Mouse (Mus musculus): ENCODE measurements around the gene Catsper4. TPM values are rescaled to one million over a fixed set of nuclear protein-coding genes. Genes with fewer than 3 reads are reported as not detected.

Gene Catsper4
- polyA plus RNA-seq, 1 experiment from 2014 or later: not detected

- H3K4me3 ChIP-seq (replicated peaks; ENCODE audit: low read length): no peak overlapping the region
These were observed 11.5 kb upstream of the Catsper4 start for GRCm38 (mm10) chr4:134238686-134239085.

GRCm38 (mm10) chr4:134238279-134238651 lies 11.1 kb upstream of the Catsper4 start, which contains the start of gene Cnksr1:
Gene Cnksr1, minus strand, starts transcription at chr4:134238399.
- Histone ChIP-seq H3K9ac (replicated peaks; ENCODE audit: low read depth, low read length) (no peak within 1 kb of the TSS), H3K27me3 (replicated peaks; ENCODE audit: control insufficient read depth, insufficient read depth, low read length) (peaks cover 3% of the 10 kb centered on the region), H3K4me2 (ENCODE audit: low read length) (peak within 1 kb of the TSS; percentile 8; the same call in 1 of the 2 replicates), H3K27ac (ENCODE audit: low read length) (no peak within 1 kb of the TSS), H3K9me3 (ENCODE audit: control insufficient read depth, low read length) (no peaks in the 10 kb centered on the region), H3K36me3 (ENCODE audit: control insufficient read depth, insufficient read depth) (no peaks in the 10 kb centered on the region), H3K4me3 (replicated peaks; ENCODE audit: low read length) (no peak within 1 kb of the TSS), H3K4me1 (replicated peaks; ENCODE audit: control insufficient read depth, insufficient read depth, low read length) (peaks cover 7% of the 10 kb centered on the region)
- WGBS: 5% methylated on average over 18 of the region's 18 CpGs
- ATAC-seq: no peak

More at GRCm38 (mm10) chr4:134238686-134239085, 11.5 kb upstream of the Catsper4 start:
- H3K27ac ChIP-seq (ENCODE audit: low read length): no peak overlapping the region
- H3K36me3 ChIP-seq (ENCODE audit: control insufficient read depth, insufficient read depth): no peaks in the 10 kb centered on the region
- 11% methylated on average over 10 of the region's 10 CpGs for WGBS
- peak overlapping the region; percentile 8; the same call in 1 of the 2 replicates for H3K4me2 ChIP-seq (ENCODE audit: low read length)
- no peak overlapping the region for H3K9ac ChIP-seq (replicated peaks; ENCODE audit: low read depth, low read length)
- H3K9me3 ChIP-seq (ENCODE audit: control insufficient read depth, low read length): no peaks in the 10 kb centered on the region
- peaks cover 3% of the 10 kb centered on the region for H3K27me3 ChIP-seq (replicated peaks; ENCODE audit: control insufficient read depth, insufficient read depth, low read length)
- ATAC-seq: no peak
- peaks cover 7% of the 10 kb centered on the region for H3K4me1 ChIP-seq (replicated peaks; ENCODE audit: control insufficient read depth, insufficient read depth, low read length)

- Histone ChIP-seq H3K27ac (ENCODE audit: low read length) (no peak overlapping the region), H3K4me1 (replicated peaks; ENCODE audit: control insufficient read depth, insufficient read depth, low read length) (peaks cover 7% of the 10 kb centered on the region), H3K27me3 (replicated peaks; ENCODE audit: control insufficient read depth, insufficient read depth, low read length) (peaks cover 3% of the 10 kb centered on the region), H3K9ac (replicated peaks; ENCODE audit: low read depth, low read length) (no peak overlapping the region), H3K9me3 (ENCODE audit: control insufficient read depth, low read length) (no peaks in the 10 kb centered on the region), H3K36me3 (ENCODE audit: control insufficient read depth, insufficient read depth) (no peaks in the 10 kb centered on the region), H3K4me3 (replicated peaks; ENCODE audit: low read length) (no peak overlapping the region), H3K4me2 (ENCODE audit: low read length) (no peak overlapping the region)
- ATAC-seq: no peak
- WGBS: 21% methylated on average over 19 of the region's 19 CpGs
These were observed 10.5 kb upstream of the Catsper4 start for GRCm38 (mm10) chr4:134237582-134238278.

GRCm38 (mm10) chr4:134234876-134235275 lies 7.7 kb upstream of the Catsper4 start:
- Histone ChIP-seq H3K9ac (replicated peaks; ENCODE audit: low read depth, low read length) (no peak overlapping the region), H3K9me3 (ENCODE audit: control insufficient read depth, low read length) (no peaks in the 10 kb centered on the region), H3K4me1 (replicated peaks; ENCODE audit: control insufficient read depth, insufficient read depth, low read length) (peaks cover 7% of the 10 kb centered on the region), H3K27ac (ENCODE audit: low read length) (no peak overlapping the region), H3K4me3 (replicated peaks; ENCODE audit: low read length) (no peak overlapping the region), H3K36me3 (ENCODE audit: control insufficient read depth, insufficient read depth) (no peaks in the 10 kb centered on the region), H3K4me2 (ENCODE audit: low read length) (no peak overlapping the region), H3K27me3 (replicated peaks; ENCODE audit: control insufficient read depth, insufficient read depth, low read length) (peaks cover 3% of the 10 kb centered on the region)
- WGBS: 82% methylated on average over 5 of the region's 5 CpGs
- ATAC-seq: no peak

GRCm38 (mm10) chr4:134230431-134230830 lies 3.2 kb upstream of the Catsper4 start:
- H3K9ac ChIP-seq (replicated peaks; ENCODE audit: low read depth, low read length): no peak overlapping the region
- no peak overlapping the region for H3K27ac ChIP-seq (ENCODE audit: low read length)
- H3K4me2 ChIP-seq (ENCODE audit: low read length): no peak overlapping the region
- H3K4me3 ChIP-seq (replicated peaks; ENCODE audit: low read length): no peak overlapping the region
- H3K9me3 ChIP-seq (ENCODE audit: control insufficient read depth, low read length): no peaks in the 10 kb centered on the region
- no peaks in the 10 kb centered on the region for H3K4me1 ChIP-seq (replicated peaks; ENCODE audit: control insufficient read depth, insufficient read depth, low read length)
- no peaks in the 10 kb centered on the region for H3K27me3 ChIP-seq (replicated peaks; ENCODE audit: control insufficient read depth, insufficient read depth, low read length)
- H3K36me3 ChIP-seq (ENCODE audit: control insufficient read depth, insufficient read depth): no peaks in the 10 kb centered on the region
- whole genome bisulfite sequencing: 47% methylated on average over 8 of the region's 8 CpGs
- ATAC-seq: no peak

GRCm38 (mm10) chr4:134222793-134223600 lies 4.2 kb downstream of the Catsper4 start:
- no peaks in the 10 kb centered on the region for H3K36me3 ChIP-seq (ENCODE audit: control insufficient read depth, insufficient read depth)
- no peaks in the 10 kb centered on the region for H3K4me1 ChIP-seq (replicated peaks; ENCODE audit: control insufficient read depth, insufficient read depth, low read length)
- no peaks in the 10 kb centered on the region for H3K27me3 ChIP-seq (replicated peaks; ENCODE audit: control insufficient read depth, insufficient read depth, low read length)
- no peak overlapping the region for H3K27ac ChIP-seq (ENCODE audit: low read length)
- no peaks in the 10 kb centered on the region for H3K9me3 ChIP-seq (ENCODE audit: control insufficient read depth, low read length)
- no peak for ATAC-seq
- 69% methylated on average over 11 of the region's 11 CpGs for WGBS
- H3K4me3 ChIP-seq (replicated peaks; ENCODE audit: low read length): no peak overlapping the region
- H3K9ac ChIP-seq (replicated peaks; ENCODE audit: low read depth, low read length): no peak overlapping the region
- H3K4me2 ChIP-seq (ENCODE audit: low read length): no peak overlapping the region

GRCm38 (mm10) chr4:134206488-134207053 lies 20.6 kb downstream of the Catsper4 start:
- WGBS: 75% methylated on average over 6 of the region's 6 CpGs
- no peak overlapping the region for H3K4me3 ChIP-seq (replicated peaks; ENCODE audit: low read length)
- no peaks in the 10 kb centered on the region for H3K27me3 ChIP-seq (replicated peaks; ENCODE audit: control insufficient read depth, insufficient read depth, low read length)
- no peak overlapping the region for H3K4me2 ChIP-seq (ENCODE audit: low read length)
- H3K36me3 ChIP-seq (ENCODE audit: control insufficient read depth, insufficient read depth): no peaks in the 10 kb centered on the region
- H3K4me1 ChIP-seq (replicated peaks; ENCODE audit: control insufficient read depth, insufficient read depth, low read length): no peaks in the 10 kb centered on the region
- H3K27ac ChIP-seq (ENCODE audit: low read length): no peak overlapping the region
- no peak overlapping the region for H3K9ac ChIP-seq (replicated peaks; ENCODE audit: low read depth, low read length)
- ATAC-seq: no peak
- no peaks in the 10 kb centered on the region for H3K9me3 ChIP-seq (ENCODE audit: control insufficient read depth, low read length)

- no peaks in the 10 kb centered on the region for H3K9me3 ChIP-seq (ENCODE audit: control insufficient read depth, low read length)
- H3K27ac ChIP-seq (ENCODE audit: low read length): no peak overlapping the region
- no peak overlapping the region for H3K4me3 ChIP-seq (replicated peaks; ENCODE audit: low read length)
- no peaks in the 10 kb centered on the region for H3K36me3 ChIP-seq (ENCODE audit: control insufficient read depth, insufficient read depth)
- ATAC-seq: no peak
- H3K9ac ChIP-seq (replicated peaks; ENCODE audit: low read depth, low read length): no peak overlapping the region
- H3K27me3 ChIP-seq (replicated peaks; ENCODE audit: control insufficient read depth, insufficient read depth, low read length): no peaks in the 10 kb centered on the region
- 89% methylated on average over 17 of the region's 17 CpGs for WGBS
- no peaks in the 10 kb centered on the region for H3K4me1 ChIP-seq (replicated peaks; ENCODE audit: control insufficient read depth, insufficient read depth, low read length)
- H3K4me2 ChIP-seq (ENCODE audit: low read length): no peak overlapping the region
These were observed 23.8 kb downstream of the Catsper4 start for GRCm38 (mm10) chr4:134203340-134203896.

- H3K4me2 ChIP-seq (ENCODE audit: low read length): no peak within 1 kb of the TSS
- ATAC-seq: no peak
- H3K9me3 ChIP-seq (ENCODE audit: control insufficient read depth, low read length): no peaks in the 10 kb centered on the region
- WGBS: 89% methylated on average over 4 of the region's 4 CpGs
- H3K27me3 ChIP-seq (replicated peaks; ENCODE audit: control insufficient read depth, insufficient read depth, low read length): no peaks in the 10 kb centered on the region
- no peaks in the 10 kb centered on the region for H3K36me3 ChIP-seq (ENCODE audit: control insufficient read depth, insufficient read depth)
- H3K9ac ChIP-seq (replicated peaks; ENCODE audit: low read depth, low read length): no peak within 1 kb of the TSS
- no peak within 1 kb of the TSS for H3K4me3 ChIP-seq (replicated peaks; ENCODE audit: low read length)
- H3K27ac ChIP-seq (ENCODE audit: low read length): no peak within 1 kb of the TSS
- H3K4me1 ChIP-seq (replicated peaks; ENCODE audit: control insufficient read depth, insufficient read depth, low read length): no peaks in the 10 kb centered on the region
These were observed 24.3 kb downstream of the Catsper4 start, which contains the start of gene Gm7534 for GRCm38 (mm10) chr4:134202904-134203303. Gene Gm7534, minus strand, starts transcription at chr4:134203004.
